Mouse (Mus musculus) fibroblast of lung, adult 2 months (primary cell): ENCODE results near the gene Rtkn.

Experiments
- DNase-seq: peaks from one replicate; pipeline ENCODE4 v3.0.0-alpha.2; 2011; ENCODE audit warnings: low read depth

Gene Rtkn

DNA sequence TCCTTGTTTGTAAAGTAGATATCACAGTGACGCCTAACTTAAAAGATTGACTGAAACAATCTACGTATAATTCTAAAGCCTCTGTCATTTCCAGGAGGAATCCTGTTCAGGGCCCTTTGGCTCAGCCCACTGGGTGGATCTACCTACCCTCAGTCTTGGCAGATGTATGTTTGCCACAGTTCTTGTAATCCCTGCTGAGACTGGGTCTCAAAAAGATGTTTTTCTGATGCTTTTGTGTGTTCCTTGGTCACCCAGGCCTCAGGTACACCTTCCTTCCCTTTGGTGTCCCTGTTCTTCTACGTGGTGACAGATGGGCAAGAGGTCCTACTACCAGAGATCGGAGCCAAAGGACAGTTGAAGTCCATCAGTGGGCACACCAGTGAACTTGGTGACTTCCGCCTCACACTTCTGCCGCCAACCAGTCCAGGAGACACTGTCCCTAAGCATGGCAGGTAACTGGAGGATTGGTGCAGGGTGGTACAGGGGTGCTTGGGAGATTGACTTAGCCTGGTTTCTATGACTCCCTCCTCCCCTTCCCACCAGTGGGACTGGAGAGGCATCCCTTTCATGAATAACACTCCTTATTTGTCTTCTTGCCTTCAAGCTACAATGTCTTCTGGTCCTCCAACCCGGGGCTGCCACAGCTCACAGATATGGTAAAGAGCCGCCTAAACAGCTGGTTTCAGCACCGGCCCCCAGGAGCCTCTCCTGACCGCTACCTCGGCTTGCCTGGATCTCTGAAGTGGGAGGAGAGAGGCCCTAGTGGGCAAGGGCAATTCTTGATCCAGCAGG lies 18.7 kb upstream of the Rtkn start:
- DNase-seq, result no peak

DNA sequence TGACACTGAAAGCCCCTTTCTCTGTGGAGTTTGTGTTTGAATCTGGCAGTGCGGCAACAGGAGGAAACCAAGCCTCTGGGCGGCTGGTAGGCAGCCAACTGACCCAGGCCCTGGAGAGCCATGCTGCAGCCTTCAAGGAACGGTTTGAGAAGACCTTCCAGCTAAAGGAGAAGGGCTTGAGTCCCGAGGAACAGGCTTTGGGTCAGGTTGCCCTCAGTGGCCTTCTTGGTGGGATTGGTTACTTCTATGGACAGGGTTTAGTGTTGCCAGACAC lies 18.2 kb upstream of the Rtkn start:
- DNase-seq, result no peak

DNA sequence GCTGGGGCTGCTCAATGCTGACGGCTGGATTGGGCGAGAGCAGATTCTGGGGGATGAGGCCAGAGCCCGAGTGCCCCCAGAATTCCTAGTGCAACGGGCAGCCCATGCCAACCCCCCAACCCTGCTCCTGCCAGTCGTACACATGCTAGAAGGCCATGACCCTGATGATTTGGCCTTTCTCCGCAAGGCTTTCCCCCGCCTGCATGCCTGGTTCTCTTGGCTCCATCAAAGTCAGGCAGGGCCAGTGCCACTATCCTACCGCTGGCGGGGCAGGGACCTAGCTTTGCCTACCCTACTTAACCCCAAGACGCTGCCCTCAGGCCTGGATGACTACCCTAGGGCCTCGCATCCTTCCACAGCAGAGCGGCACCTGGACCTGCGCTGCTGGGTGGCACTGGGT lies 17.6 kb upstream of the Rtkn start:
- no peak for DNase-seq

DNA sequence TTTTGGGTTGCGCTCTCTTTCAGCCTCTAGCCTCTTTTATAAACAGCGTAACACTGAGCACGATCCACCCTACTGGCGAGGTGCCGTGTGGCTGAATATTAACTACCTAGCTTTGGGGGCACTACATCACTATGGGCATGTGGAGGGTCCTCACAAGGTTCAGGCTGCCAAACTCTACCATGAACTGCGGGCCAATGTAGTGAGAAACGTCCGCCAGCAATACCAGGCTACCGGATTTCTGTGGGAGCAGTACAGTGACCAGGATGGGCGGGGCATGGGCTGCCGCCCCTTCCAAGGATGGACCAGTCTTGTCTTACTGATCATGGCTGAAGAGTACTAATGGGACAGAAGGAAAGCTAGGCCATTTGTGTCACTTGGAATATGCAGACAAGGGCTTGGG lies 16.9 kb upstream of the Rtkn start:
- no peak for DNase-seq

DNA sequence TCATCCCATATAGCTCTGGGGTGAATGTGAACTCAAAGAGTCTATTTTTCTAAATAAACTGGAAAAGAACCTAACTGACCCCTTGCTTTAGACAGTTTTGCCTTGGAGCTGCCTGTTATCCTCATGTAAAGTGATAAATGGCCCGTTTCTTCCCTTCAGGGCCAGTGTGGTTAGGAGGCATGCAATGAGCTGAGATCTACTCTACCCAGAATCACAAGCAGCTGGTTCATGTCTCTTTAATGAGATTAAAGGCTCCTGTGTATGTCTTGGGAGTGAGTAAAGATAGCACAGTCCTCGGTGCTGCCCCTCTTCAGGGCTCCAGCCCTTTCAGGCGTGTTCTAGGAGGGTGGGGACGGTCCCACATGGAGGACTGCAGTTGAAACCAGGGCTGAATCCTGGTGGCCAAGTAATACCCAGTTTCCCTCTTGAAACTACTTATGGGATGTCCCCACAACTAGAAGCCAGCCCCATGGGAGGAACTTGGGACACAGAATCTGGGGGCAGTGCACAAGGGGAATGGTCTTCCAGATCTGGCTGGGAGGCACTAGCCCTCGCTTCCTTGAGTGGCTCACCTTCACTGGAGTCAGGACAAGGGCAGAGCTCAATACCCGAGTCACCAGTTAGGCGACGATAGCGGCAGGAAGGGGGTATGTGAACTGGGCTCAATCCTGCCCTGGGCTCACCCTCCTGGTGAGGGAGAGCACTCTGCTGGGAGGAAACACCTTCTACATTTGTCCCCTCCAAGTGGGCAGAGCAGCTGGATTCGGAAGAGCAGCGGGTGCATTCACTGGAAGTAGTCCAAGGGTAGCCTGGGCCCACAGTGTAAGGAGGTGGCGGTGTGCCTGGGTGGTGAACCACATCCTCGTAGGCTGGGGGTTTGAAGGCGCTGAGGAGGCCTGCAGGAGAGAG lies 16.2 kb upstream of the Rtkn start:
- DNase-seq, result no peak

DNA sequence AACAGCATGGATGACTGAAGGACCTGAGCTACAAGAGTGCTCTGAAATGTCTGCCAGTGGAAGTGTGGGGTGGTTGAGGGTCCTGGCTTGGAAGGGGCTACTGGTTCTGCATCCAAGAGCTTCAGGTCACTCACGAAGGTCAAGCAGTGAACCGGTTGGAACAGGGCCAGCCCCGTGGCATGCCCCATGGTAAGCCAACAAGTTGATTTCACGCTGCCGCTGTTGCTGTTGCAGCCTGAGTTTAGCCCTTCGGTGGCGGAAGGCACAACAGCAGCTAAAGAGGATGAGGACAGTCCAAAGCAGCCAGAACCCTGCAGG lies 15.6 kb upstream of the Rtkn start:
- DNase-seq, result no peak

DNA sequence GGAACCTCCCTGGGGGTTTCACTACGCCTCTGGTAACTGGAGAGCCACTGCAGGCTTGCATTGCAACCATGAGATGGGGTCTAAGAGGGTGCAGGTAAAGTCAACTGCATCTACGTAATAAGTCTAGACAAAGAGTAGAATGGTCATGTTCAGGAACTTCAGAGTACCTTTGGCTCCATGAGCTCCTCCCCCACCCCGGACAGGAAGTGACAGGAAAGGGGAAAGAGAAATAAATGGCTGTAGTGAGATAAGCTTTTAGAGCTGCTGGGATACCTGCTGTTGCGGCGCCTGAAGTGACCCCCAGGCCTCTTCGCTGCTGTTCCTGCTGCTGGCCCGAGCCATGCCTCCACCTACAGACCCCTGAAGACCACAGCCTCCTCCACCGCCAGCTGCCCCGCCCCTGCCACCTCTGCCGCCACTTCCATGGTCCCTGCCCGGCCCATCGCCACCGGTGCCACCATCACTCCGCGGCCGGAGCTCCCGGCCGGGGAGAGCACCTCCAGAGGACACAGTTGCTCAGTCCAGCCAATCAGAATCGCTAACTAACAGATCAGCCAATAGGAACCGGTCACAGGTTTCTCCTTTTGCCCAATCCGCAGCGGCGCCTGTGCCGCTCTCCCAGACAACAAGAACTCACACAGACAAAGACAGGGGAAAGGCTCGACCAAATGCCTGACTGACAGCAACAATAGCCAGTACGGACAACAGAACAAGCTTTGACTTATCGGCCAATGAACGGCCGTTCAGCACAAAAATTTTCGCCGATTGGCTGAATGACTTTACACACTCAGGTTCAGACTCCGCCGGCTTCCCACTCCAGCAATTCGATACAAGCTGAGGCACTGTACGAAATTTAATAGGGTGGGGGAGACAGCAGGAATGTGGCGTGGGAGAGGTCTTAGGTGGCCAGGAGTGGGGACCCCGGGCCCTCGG lies 14.1 kb upstream of the Rtkn start, which contains the start of gene Wbp1:
TSS of gene Wbp1 (minus strand) at position 630 of the 933 bp plus-strand sequence.
- peak; percentile 100 for DNase-seq

DNA sequence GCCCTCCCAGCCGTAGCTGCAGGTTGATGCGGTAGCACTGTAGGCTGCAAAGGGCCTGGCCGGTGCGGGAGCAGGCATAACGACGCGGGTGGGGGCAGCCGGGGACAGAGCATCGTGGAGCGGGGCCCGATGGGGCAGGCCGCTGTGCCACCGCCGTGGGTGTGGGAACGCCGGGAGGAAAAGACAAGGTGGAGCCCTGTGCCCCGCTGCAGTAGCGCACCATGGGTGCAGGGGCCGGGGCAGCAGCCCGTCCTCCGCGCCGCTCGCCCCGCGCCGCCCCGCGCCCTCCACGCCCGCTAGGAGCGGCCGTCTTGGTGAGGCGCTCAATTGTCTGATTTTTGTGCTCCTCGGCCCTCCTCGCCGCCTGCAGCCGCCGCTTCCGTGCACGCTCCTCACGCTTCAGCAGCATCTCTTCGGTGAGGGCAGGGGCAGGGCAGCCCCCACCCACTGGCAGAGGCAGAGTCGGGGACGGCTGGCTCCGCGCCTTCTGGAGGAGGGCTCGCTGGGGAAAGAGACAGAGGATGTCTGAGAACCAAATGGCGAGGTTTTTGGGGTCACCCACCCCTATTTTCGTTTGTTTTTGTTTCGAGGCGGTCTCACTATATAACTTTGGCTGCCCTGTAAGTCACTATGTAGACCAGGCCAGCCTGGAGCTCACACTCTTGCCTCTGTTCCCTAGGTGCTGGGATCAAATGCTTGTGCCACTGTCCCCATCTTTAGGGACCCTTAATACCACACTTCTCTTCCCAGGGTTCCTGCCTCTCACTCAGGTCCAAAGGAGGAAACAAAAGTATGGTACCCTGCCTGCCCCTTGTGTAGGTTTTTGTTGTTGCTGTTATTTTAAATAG lies 13.2 kb upstream of the Rtkn start:
- DNase-seq, result no peak

DNA sequence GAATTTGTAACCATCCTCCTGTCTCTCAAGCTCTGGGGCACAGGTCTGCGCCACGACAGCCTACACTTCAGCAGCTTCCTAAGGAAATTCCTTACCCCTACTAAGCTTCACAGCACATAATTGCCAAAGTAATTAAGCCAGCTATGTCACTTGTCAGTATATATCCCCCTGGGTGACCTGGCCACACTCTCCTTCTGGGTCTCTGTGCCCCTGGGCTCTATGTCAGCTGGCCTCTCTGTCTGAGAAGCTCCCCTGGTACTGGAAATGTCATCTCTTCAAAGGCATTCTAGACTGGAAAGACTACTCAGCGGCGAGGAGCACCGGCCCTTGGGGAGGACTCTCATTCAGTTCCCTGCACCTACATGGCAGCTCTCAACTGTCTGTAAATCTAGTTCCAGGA lies 12.3 kb upstream of the Rtkn start:
- DNase-seq, result no peak

DNA sequence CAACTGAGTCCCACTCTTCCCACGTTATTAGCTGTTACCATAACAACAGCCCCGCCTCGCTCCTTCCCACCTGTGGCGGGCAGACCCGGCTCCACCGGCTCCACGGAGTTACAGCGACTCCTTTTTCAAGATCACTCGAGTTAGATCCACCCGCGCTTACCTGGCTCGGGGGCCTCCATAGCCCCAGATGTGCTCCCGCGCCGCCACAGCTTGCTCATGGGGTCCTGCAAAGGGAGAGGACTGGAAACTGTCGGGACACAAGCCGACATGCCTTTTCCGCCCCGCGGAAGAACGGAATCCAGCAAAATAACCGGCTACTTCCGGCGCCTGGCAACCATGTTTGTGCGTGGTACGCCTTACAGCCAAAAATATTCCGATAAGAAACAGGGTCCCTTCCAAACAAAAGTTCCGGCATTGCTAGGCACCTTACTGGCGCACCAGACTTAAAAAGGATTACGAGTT lies 10.4 kb upstream of the Rtkn start:
- peak; percentile 81 for DNase-seq

DNA sequence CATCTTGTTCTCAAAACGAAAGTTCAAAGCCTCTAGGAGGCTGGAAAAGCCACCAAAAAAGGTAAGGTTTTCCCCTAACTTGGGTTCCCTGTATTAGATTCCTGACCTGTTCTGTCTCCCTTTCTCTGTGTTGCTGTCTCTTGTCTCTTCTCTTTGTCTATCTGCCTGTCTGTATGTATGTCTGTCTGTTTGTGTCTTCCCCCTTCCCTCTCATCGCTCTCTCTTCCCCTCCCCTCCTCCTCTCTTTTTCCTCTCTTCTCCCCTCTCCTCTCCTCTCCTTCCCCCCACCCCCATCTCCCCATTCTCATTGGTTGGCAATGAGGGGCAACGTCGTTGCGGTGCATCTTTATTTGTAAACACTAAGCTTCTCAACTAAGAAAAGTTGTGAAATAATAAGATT lies 9.9 kb upstream of the Rtkn start, which contains the start of gene Ino80b:
TSS of gene Ino80b (minus strand) at position 101 of the 400 bp plus-strand sequence.
- DNase-seq, result no peak

DNA sequence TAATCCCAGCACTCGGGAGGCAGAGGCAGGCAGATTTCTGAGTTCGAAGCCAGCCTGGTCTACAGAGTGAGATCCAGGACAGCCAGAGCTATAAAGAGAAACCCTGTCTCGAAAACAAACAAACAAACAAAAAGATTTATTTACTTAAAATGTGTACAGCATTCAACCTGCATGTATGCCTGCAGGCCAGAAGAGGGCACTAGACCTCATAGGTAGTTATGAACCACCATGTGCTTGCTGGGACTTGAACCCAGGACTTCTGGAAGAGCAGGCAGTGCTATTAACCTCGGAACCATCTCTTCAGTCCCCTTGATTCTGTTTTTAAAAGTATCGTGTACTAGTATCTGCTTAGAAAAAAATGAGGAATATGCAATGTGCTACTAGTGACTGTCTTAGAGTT lies 7.8 kb upstream of the Rtkn start:
- DNase-seq, result no peak

DNA sequence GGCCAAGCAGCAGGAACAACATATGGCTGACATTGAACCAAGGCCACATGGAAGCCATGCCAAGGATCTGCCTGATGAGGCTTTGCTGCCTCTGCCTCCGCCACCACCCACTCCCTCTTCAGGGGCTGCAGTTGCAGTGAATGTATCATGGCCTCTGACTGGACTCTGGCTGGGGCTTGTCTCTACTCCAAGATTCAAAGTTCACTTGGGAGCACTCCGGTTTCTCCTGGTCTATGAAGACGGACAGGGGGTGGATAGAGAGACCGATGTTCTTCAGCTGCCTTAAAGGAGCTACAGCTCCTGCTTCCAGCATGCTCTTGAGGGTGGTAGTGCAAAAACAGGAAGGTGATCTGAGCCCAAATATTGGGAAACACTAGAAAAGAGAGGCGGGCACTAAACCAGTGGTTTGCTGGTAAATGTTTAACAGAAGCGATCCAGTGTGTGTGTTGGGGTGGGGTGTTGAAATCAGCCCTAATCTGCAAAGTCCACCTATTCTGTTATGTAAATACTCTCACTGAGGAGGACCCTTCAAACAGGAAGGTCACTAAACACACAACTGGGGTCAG lies 3.7 kb upstream of the Rtkn start:
- DNase-seq, result peak; percentile 51

DNA sequence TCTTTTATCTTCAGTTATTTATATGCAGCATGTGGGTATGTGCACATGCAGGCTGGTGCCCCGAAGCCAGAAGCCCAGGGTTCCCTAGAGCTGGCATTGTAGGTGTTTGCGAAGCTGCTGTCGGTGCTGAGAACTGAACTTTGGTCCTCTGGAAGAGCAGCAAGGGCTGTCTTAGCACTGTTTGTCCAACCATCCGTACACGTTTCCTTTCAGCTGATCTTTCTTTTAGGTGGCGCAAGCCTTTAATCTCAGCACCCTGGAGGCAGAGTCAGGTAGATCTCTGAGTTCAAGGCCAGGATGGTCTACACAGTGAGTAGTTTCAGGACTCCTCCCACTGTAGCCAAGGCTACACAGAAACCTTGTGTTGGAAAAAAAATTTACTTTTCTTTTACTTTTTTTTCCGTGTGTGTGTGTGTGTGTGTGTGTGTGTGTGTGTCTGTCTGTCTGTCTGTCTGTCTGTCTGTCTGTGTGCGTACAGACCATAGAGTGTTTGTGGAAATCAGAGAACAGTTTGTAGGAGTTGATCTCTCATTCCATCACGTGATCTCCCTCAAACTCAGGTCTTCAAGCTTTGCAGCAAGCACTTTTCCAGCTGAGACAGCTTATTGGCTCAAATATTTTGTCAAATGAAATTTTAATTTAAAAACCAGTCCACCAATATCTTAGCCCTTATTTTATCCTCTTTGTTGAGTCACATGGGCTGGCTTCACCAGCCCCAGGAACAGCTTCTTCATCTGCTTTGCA lies 2.9 kb upstream of the Rtkn start:
- DNase-seq, result no peak

DNA sequence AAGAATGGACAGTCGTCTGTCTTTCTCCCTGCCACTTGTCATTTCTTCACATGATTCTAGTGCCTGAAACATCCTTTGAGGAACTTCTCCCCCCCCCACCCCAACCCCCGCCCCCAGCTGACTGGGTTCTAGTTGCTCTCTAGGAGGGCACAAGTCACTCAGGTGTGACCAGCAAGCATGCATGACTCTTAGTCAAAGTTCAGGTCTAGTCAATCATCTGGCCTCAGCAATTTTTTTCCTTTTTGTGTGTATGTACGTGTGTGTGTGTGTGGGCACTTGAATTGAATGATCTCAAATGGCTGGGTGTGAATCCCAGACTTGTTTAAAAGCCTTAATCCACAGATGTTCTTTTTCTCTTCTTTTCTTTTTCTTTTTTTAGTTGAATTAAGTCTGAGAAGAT lies 1.0 kb upstream of the Rtkn start:
- DNase-seq, result no peak

DNA sequence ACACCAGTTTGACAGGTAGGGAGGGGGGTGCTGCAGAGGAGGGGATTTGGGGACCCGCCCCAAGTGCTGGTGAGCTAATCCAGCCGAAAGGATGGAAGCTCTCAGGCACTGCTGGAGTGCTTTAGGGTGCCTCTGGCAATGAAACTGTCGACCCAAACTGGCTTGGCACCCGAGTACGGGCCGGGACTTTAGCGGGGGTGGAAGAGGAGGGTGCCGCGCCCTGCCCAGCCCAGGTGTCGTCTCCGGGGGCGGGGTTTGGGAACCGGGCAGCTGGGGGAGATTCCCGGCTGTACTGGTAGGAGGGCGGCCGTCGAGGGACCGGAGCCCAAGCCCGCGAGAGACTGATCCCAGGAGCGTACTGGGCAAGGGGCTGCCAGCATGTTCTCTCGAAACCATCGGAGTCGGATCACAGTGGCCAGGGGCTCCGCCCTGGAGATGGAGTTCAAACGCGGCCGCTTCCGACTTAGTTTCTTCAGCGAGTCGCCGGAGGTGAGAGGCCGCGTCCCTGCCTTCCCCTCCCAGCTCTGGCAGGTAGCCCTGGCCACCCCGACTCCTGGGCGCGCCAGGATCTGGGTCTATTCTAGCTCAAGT lies 403 bp downstream of the Rtkn start:
- no peak for DNase-seq

DNA sequence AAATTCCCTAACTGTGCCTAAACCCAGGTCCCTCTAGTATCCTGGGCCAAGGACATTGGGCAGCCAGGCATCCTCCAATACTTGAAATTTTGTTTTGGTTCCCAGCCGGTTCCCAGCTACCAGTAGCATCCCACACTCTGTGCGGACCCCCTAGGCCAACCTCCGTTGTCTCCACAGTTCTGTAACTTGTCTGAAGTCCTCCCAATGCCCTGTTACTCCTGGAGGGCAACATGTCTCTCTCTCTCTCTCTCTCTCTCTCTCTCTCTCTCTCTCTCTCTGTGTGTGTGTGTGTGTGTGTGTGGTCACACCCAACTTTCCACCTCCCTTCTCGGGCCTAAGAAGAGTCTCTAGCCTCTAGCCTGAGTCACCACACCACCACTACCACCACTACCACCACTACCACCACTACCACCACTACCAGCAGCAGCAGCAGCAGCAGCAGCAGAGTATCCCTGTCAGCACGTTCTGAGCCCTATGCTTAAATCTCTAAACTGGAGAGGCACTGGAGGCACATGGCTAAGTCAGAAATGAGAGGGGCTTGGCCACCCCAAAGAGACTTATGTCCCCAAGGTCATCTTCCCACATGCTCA lies 1.1 kb downstream of the Rtkn start:
- peak; percentile 41 for DNase-seq

DNA sequence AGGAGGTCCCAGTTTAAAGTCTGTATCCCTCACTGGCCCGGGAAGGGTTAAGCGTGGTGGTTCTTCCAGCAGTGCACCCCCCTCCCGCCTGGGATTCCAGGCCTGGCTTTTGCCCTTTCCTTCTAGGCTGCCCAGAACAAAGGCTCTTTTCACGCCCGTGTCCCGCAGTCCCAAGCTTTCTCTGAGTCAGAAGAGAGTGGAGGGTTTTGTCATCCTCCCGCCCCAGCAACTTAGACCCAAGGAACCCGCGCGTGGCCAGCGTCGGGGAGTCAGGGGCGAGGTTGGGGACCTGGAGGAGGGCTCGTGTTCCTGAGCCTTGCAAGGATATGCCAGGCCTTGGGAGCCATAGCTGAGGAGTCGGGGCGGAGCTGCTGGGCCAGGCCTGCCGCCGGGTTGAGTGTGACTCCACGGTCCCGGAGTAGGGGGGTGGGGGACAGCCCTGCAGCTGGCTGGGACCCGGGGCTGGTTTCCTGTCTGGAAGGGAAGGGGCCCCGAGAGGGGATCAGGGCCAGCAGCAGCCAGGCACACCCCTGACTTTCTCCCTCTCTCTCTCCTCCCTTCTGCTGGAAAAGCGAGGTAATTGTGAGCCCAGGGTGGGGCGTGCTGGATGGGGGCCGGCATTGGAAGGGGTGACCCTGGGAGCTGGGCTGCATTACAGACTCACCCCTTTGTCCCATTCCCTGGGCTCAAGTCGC lies 1.8 kb downstream of the Rtkn start:
- peak; percentile 71 for DNase-seq

DNA sequence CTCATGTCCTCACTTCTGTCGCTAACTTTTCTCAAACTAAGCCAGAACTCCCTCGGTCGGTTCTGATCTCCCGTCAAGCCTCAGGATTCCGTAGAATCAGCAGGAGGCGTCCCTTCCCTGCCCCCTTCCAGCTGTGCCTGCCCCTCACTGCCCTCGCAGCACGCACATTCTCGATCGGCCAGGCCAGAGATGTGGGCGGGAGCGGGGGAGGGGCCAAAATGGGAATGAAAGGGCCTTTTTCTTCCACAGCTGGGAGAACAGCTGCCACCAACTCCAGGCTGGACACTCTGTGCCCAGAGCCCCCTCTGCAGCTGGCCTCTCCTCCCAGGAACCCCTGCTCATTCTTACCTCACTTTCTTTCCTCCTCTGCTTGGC lies 2.3 kb downstream of the Rtkn start:
- DNase-seq, result peak; percentile 88
